Mouse (Mus musculus): ENCODE results near the gene Ptgis. TPM values are rescaled to one million over a fixed set of nuclear protein-coding genes. Genes with fewer than 3 reads are reported as not detected.
A peak's percentile ranks its signal among the peaks of the same experiment; 100 is the strongest.

The Ptgis gene
- total RNA-seq, 2 experiments from 2014 or later, result 18.8 to 24.6 TPM

DNA sequence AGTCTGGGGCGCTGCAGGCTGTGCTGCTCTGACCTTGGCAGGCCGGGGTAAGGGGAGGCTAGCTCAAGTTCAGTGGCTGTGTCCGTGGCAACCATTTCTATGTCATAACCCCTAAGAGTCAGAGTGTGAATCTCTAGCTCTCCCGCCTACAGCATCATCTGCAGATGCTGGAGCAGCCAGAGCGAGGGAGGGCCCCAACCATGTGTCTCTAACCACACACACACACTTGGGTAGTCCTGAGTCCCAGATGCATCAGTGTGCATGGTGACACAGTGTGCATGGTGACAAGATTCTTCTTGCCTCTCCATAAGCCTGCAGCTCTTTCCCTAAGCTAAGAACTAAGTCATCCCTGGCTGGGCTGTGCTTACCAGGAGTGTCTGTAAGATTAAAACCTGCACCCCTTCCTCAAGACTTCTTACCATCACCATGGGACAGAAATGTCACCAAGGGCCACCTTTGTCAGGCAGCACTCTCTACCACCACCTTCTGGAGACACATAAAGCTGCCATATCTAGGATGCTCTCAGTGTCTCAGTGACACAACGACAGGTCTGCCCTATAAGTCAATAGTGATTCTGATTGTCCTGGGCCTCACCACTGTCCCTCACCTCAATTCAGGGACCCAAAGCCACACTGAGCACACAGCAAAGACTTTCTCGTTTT is 36.8 kb downstream of the Ptgis start:
- intact Hi-C loops (cut with DNase I), result loop anchor here (5.0 kb wide), 1 partner anchor 131 kb away; no protein-coding TSS in a partner anchor
- DNase-seq (ENCODE audit: low spot score), result no peak

DNA sequence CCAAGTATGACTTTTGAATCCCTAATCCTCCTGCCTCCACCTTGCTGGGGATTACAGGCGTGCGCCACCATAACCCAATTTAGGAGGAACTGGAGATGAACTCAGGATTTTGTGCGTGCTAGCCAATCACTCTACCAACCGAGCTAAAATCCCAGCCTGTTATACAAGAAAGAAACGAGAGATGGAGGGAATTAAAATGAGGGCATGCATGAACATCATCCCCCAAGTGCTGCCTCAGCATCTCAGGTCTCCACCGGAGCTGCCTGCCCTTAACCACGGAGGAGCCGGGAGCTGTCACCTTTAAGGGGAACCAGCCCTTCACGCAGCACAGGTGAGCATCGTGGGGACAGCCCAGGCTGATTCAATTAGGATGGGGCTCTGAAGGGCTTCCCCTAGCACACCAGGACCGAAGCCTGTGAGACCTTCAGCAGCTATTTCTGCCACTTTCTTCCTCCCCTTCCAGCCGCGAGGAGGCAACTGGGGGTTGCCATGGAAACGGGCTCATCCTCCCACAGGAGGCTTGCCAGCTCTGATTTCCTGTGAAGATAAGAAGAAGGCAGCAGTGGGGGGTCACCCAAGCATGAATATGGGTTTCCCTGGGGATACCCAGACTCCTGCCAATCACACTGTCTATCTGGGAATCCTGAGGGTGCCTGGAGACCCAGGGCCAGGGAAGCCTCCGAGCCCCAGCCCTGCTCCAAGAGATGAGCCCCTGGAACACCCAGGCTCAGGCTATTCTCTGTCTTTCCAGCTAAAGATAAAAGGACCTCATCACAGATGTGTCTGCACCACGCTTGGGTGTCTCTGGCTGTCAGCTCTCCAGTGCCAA is 38.7 kb downstream of the Ptgis start:
- intact Hi-C loops (cut with DNase I), result loop anchor here (5.0 kb wide), 1 partner anchor 129 kb away; no protein-coding TSS in a partner anchor

DNA sequence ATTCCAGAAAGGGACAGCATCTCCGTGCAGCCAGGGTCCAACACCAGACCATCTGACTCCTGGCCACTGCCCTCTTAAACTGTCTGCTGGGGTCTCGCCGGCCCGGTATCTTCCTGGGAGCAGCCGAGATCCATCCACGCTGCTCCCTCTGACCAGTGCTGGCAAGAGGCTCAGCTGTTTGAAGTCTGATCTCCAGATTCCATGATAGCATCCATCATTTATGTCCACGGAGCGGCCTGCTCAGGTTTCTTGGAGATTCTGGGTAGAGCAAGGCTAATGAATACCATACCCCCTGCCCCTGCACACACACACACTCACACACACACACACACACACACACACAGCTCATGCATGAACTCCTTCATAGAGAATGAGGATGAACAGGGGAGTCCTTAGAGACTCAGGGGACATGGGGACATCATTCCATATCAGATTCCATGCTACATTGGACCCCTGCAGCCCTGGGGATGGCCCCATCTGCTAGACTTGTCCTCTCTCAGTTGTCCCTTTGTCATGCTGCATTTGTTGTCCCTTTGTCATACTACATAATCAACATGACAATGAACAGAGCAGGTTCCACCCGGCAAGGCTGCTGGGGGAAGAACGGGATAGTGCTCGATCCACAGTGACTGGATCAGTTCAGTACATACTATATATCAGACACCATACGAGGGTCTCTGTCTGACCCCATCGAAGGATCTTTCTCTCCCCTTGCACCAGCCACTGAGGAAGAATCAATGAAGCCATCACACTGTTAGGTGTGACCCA is 41.6 kb downstream of the Ptgis start:
- intact Hi-C loops (cut with DNase I), result no loop called here
- DNase-seq (ENCODE audit: low spot score), result no peak

More for the DNA sequence above, 38.7 kb downstream of the Ptgis start:
- DNase-seq (ENCODE audit: low spot score), result no peak

DNA sequence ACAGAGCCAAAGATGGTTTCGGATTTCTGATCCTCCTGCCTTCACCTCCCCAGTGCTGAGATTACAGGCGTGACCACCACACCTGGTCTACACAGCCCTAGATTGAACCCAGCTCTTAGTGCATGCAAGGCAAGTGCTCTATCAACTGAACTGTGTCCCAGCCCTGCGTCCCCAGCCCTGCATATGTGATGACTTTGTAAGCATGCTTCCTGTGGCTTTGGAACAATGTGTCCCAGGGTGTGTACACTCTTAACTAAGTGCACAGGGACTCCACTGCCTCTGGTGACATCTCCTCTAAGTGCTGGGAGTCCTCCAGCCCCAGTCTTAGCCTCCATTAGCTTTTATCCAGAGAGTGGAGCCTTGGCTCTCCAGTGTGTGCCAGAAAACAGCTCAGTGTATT is 47.0 kb downstream of the Ptgis start:
- DNase-seq (ENCODE audit: low spot score), result no peak

DNA sequence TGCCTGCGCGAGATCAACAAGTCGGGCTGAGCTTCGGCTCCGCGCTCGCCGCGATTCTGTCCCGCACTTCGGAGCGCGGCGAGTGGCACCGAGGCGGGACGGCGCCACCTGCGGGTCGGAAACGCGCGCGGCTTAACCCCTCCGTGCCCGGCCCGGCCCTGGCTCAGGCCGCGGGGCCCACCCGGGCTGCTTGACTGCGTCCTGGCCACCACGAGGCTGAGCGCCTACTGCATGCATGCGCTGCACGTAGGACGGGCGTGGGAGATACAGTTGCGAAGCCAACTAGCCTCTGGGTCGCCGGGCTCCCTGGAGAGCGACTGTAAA is 50.4 kb downstream of the Ptgis start, which contains the start of gene Kcnb1:
Gene Kcnb1 (minus strand): TSS at position 80 of the 324 bp plus-strand sequence.
- intact Hi-C loops (cut with DNase I), result loop anchor here (2.0 kb wide), 1 partner anchor 21 kb away; no protein-coding TSS in a partner anchor
- peak; percentile 50 for DNase-seq (ENCODE audit: low spot score)

More for the DNA sequence above, 47.0 kb downstream of the Ptgis start:
- intact Hi-C loops (cut with DNase I), result no loop called here

DNA sequence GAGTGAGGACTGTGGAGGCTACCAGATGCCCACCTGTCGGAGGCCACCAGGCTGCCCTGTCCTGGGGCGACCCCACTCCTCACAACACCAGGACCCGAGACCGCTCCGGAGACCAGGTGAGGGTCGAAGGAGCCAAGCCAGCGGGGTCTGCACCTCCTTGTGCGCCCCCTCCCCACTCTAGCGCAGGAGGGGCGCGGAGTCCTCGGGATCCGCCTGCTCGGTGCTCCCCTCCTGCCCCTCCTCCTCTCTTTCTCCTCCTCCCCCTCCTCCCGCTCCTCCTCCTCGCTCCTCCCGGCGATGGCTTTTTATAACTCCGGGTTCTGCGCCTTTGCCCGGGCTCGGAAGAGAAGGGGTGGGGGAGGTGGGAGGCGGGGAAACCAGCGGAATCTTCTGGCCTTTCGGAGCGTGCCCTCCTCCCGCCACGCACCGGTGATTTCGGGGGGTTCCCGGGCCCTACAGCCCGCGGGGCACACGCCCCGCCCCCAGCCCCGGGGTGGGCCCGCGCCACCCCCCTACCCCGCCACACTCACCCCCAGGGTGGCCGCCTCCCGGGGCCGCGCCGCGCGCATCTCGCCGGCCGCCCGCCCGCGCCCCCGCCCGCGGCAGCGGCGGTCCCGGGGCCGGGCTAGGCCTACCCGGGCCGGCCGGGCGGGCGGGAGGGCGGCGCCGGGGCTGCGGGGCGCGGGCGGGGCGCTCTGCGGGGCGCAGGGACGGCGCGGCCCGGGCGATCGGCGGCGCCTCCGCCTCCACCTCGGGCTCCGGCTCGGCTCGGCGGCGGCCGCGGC is 50.9 kb downstream of the Ptgis start:
- no peak for DNase-seq (ENCODE audit: low spot score)

DNA sequence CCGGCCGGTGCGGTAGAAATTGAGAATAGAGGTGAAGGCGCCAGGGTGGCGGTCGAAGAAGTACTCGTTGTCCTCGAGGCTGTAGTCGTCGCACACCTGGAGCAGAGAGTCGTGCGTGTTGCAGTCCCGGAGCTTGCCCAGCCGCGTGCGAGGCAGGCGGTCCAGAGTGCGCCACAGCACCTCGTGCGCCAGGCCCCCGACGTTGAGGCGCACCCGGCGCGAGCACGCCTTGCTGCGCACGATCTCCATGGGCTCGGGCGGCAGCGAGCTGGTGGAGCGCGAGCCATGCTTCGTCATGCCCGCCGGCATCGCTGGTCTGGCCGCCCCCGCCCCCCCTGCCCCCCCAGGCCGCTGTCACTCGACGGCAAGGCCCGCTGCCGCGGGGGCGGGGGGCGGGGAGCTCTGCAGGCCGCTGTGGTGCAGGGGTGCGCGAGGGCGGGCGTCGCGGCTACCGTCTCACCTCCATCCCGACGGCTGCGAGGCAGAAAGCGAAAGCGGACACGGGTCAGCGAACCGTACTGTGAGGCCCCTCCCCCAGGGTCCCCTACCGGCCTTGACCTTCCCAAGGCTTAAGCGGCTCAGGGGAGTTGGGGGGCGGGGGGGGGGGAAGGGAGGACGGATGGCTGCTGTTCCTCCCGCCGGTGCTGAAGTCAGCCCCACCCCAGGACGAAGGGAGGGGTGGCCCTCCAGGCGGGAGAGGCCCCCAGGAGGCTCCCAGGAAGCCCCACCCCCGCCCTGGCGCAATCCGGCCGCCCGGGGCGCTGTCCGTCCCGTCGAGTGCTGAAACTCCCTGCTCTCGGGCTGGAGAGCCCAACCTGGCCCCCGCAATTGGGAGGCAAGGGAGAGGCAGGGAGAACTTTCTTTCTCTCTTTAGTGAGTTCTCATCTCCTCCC is 51.8 kb downstream of the Ptgis start:
- intact Hi-C loops (cut with DNase I), result loop anchor here (1.0 to 2.0 kb wide), 2 partner anchors 14 to 76 kb away; no protein-coding TSS in a partner anchor
- DNase-seq (ENCODE audit: low spot score), result peak; percentile 67

More for the DNA sequence above, 50.9 kb downstream of the Ptgis start:
- intact Hi-C loops (cut with DNase I), result loop anchor here (1.0 to 2.0 kb wide), 3 partner anchors 15 to 77 kb away; no protein-coding TSS in a partner anchor

DNA sequence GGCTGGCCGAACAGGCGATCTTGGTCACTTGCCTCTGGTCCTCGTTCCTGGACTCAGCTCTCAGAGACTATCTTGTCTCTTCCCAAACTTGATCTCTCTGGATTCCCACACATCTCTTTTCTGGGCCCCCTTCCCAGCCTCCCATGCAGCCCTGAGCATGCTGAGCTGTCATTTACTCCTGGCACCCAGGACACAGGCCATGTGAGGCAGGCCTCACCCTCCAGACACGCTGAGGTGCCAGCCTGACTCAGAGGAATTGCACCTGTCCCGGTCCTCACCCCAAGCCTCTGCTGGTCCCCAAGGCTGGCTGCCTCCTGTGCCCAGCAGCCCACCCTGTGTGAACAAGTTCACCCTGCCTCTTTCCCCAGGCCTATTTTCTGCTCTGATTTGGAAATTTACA is 53.3 kb downstream of the Ptgis start:
- intact Hi-C loops (cut with DNase I), result no loop called here
- no peak for DNase-seq (ENCODE audit: low spot score)

DNA sequence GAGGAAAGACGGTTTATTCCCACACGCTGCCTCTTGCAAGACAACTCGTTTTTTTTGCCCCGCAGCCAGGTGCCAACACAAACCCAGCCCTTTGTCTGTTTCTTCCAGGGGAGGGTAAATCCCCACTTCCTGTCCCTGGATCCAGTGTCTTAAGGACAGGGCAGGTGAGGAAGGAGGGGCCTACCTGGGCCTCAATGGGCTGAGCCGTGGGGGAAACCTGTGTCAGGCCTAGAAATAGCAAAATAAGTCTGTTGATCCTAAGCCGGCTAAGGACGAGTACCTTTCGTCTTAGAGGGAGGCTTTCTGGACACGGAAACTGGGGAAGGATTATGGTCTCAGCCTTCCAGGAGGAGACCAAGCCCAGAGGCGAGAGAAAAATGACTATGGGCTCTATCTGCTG is 53.9 kb downstream of the Ptgis start:
- DNase-seq (ENCODE audit: low spot score), result no peak
- intact Hi-C loops (cut with DNase I), result no loop called here

DNA sequence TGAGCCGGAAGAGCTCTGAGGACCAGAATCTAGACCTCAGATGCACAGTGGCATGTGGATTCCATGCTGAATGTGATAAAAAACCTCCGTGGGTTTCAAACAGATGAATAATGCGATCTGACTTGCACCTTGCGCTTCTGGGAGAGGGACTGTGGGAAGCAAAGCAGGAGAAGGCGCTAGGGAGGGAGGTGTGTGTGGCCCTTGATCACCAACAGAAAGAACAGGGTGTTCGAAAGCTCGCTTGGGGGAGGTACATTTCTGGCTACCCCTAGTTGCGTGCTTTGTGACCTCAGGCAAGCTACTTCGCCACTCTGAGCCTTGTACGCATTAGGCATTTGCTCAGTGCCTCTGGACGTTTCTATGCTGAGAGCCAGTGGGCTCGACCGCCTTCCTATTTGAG is 54.4 kb downstream of the Ptgis start:
- no peak for DNase-seq (ENCODE audit: low spot score)
- intact Hi-C loops (cut with DNase I), result no loop called here

DNA sequence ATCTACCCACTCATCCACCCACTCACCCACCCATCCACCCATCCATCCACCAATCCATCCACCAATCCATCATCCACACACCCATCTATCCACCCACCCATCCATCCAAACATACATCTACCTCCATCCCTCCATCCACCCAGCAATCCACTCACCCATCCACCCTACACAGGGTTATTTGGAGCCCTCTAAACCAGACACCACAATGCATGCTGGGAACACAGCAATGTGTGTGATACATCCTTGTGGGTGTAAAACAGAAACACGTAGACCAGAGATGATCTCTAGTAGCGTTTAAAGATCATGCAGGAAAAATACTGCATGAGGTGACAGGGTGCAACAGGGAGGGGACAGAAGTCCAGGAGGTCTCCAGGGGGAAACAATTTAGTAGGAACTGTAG is 55.0 kb downstream of the Ptgis start:
- intact Hi-C loops (cut with DNase I), result loop anchor here (2.0 kb wide), 1 partner anchor 63 kb away; no protein-coding TSS in a partner anchor
- DNase-seq (ENCODE audit: low spot score), result no peak

DNA sequence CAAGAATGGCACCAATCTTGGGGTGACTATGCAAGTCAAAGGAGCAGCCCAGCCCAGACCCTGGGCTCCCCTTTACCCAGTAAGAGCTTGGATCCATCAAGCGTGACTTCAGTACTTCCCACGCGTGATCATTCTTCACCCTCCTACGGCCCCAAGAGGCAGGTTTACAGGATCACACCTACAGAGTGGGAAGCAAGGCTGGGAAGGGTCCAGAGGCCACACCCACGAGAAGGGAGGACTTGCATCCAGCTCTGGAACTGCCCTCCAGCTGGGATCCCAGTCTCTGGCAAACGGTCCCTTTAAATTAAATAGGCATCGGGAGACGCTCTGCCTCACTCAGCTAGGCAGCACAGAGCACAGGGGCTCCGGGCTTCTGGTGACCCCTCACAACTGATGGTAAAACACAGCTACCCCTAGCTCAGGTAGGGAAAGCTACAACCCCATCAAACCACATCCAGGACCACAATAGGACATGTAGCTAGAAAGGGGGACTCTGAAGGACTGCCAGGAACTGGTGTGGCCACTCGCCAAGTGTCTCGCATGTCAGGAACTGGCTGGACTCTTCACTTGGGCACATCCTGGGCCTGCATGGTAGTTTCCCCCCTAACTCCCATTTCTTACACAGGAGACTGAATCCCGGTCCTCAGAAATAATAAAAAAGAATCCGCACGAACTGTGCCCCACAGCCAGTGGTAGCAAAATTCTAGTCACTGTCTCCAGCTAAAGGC is 58.6 kb downstream of the Ptgis start:
- DNase-seq (ENCODE audit: low spot score), result no peak

DNA sequence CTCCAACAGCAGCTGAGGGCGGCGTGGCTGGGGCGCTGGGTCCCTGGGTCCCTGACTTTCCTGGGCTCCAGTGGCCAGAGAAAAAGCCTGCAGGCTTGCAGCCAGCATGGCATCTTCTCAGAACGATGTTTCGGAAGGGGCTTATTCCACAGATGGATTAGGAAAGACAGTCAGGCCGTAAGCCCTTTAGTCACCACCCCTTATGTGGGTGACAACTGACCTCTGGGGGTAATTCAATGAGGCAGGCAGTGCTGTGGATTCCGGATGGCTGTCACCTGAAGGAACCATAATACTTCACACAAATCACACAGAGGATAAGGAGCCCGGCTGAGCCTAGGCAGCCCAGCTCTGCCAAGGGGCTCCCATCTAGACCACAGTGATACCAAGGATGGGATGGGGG is 59.3 kb downstream of the Ptgis start:
- intact Hi-C loops (cut with DNase I), result no loop called here
- no peak for DNase-seq (ENCODE audit: low spot score)

More for the DNA sequence above, 58.6 kb downstream of the Ptgis start:
- intact Hi-C loops (cut with DNase I), result no loop called here

DNA sequence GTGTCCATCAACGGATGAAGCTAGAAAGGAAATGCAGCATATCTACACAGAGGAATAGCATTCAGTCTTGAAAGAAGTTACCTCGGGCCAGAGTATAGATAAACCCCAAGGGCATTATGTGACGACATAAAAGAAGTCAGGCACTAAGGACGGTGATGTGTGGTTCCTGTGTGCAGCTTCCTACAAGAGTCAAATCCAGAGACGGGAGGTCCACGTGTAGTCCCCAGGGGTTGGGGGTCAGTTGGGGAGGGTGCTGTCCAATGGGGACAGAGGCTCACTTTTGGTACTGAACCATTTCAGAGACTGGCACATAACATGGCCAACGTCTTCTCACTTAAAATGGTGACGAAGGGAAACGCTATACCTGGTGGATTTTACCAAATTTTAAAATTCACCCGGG is 61.1 kb downstream of the Ptgis start:
- no peak for DNase-seq (ENCODE audit: low spot score)
- intact Hi-C loops (cut with DNase I), result no loop called here

DNA sequence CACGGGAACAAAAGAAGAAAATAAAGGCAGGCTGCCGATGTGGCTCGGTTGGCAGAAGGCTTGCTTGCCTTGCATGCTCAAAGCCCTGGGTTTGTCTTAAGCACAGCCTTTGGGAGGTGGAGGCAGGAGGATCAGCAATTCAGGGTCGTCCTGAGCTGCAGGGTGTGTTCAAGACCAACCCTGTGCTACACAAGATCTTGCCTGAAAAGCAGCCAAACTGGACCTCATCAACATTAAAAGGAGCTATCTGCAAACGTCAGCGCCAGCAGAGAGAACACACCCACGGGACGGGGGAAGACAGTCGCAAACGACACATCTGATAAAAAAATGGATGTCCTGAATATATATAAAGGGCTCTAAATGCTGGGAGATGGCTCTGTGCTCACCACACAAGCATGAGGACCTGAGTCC is 63.2 kb downstream of the Ptgis start:
- no peak for DNase-seq (ENCODE audit: low spot score)
- intact Hi-C loops (cut with DNase I), result no loop called here

DNA sequence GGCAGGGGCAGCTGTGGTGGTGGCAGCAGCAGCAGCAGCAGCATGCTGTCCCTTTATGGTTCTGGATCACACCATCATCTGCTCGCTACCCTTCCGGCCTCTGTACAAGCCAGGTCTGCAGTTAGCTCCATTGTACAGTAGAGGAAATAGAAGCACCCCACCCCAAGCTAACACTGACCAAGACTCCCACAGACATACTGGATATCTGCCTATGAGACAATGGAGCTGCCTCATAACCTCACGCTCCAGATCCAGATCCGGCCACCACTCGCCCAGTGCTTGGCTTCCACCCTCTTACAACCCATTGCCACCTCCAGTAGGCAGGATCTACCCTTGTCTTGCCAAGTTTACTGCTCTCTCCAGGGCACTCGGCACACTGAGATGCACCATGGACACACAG is 65.1 kb downstream of the Ptgis start:
- DNase-seq (ENCODE audit: low spot score), result no peak
- intact Hi-C loops (cut with DNase I), result loop anchor here (2.0 kb wide), 1 partner anchor 14 kb away; no protein-coding TSS in a partner anchor

DNA sequence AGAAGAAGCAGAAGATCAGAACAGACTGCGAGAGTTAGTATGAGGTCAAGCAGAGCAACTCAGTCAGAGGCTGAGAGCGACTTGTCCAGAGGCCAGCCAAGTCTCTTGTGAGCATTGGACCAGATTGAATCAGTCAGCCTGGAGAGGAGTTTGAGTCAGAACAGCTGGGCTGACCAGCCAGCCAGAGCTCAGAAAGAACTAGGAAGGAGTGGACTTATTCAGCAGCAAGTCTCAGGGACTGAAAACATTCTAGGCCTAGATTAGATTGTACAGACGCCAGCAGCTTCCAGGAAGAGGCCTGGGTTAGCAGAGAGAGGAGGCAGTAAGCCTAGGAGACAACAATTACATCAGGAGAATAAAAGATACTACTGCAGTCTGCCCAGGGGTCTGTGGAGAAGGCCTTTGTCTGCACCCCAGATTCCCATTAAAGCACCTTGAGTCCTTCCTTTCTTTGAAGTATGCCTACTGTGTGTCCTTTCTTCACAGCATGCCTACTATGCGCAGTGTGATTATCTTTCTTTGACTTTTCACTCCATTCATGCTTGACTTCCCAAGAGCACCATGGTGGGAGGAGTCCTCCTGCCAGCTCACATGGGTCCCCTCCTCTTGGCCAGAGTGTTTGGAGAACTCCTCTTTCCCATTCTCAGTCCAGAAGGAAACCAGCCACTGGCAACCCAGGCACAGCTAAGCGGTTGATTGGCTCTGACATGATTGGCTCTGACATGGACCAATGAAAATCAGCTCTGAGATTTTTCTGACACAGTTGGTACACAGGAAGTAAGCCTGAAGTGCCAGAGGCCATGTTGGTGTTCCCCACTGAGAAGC is 67.1 kb downstream of the Ptgis start:
- intact Hi-C loops (cut with DNase I), result no loop called here
- DNase-seq (ENCODE audit: low spot score), result peak; percentile 74
